Mouse (Mus musculus): ENCODE measurements around the gene Brinp2. TPM values are rescaled to one million over a fixed set of nuclear protein-coding genes. Genes with fewer than 3 reads are reported as not detected.

Brinp2 gene
- polyA plus RNA-seq, 1 experiment from 2014 or later, result 0.29 TPM

GRCm38 (mm10) chr1:158245486-158245885 lies 110.6 kb downstream of the Brinp2 start:
- 84% methylated on average over 8 of the region's 8 CpGs for WGBS
- Histone ChIP-seq H3K36me3 (no peaks in the 10 kb centered on the region), H3K4me2 (replicated peaks) (no peak overlapping the region), H3K9ac (no peak overlapping the region), H3K4me3 (no peak overlapping the region), H3K27ac (no peak overlapping the region), H3K27me3 (0 out of 2 replicates have a peak, but pooled peaks cover 3% of the 10 kb centered on the region), H3K9me3 (no peaks in the 10 kb centered on the region), H3K4me1 (no peaks in the 10 kb centered on the region)
- ATAC-seq (ENCODE audit: low FRiP score, low read depth), result no peak

- Histone ChIP-seq H3K4me1 (no peaks in the 10 kb centered on the region), H3K27me3 (no peaks in the 10 kb centered on the region), H3K9ac (no peak overlapping the region), H3K36me3 (no peaks in the 10 kb centered on the region), H3K4me3 (no peak overlapping the region), H3K4me2 (replicated peaks) (no peak overlapping the region), H3K9me3 (no peaks in the 10 kb centered on the region), H3K27ac (no peak overlapping the region)
- 92% methylated on average over 3 of the region's 3 CpGs for WGBS
- no peak for ATAC-seq (ENCODE audit: low FRiP score, low read depth)
Measured at GRCm38 (mm10) chr1:158244016-158244415, 112.1 kb downstream of the Brinp2 start.

- Histone ChIP-seq H3K27me3 (no peaks in the 10 kb centered on the region), H3K36me3 (no peaks in the 10 kb centered on the region), H3K4me3 (no peak overlapping the region), H3K9me3 (no peaks in the 10 kb centered on the region), H3K27ac (no peak overlapping the region), H3K9ac (no peak overlapping the region), H3K4me1 (no peaks in the 10 kb centered on the region), H3K4me2 (replicated peaks) (no peak overlapping the region)
- no peak for ATAC-seq (ENCODE audit: low FRiP score, low read depth)
- WGBS, result 86% methylated on average over 2 of the region's 2 CpGs
Measured at GRCm38 (mm10) chr1:158241848-158242556, 114.1 kb downstream of the Brinp2 start.

- no peaks in the 10 kb centered on the region for H3K9me3 ChIP-seq
- no peaks in the 10 kb centered on the region for H3K4me1 ChIP-seq
- no peaks in the 10 kb centered on the region for H3K27me3 ChIP-seq
- H3K4me3 ChIP-seq, result no peak overlapping the region
- no peak overlapping the region for H3K4me2 ChIP-seq (replicated peaks)
- WGBS, result 89% methylated on average over 2 of the region's 2 CpGs
- no peak for ATAC-seq (ENCODE audit: low FRiP score, low read depth)
- H3K27ac ChIP-seq, result no peak overlapping the region
- no peaks in the 10 kb centered on the region for H3K36me3 ChIP-seq
- H3K9ac ChIP-seq, result no peak overlapping the region
Measured at GRCm38 (mm10) chr1:158239841-158240240, 116.3 kb downstream of the Brinp2 start.

DNA sequence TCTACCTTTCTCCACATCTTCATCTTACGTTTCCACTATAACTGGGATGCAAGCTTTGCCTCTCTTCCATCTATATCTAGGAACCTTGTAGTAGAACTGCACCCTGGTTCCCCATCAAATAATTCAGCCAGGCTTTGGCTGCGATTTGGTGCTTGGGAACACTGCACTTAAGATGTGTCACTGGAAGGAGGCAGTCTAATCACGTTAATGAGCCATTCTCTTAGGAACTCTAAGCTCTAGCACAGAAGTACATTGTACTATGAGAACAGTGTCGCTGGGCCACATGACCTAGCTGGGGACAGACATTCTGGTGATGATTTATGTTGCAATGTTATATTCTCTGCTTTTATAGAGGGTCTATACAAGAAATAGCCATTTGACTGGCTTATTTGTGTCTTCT lies 117.4 kb downstream of the Brinp2 start:
- Histone ChIP-seq H3K36me3 (no peaks in the 10 kb centered on the region), H3K9ac (no peak overlapping the region), H3K27ac (no peak overlapping the region), H3K9me3 (no peaks in the 10 kb centered on the region), H3K4me3 (no peak overlapping the region), H3K27me3 (no peaks in the 10 kb centered on the region), H3K4me2 (replicated peaks) (no peak overlapping the region), H3K4me1 (no peaks in the 10 kb centered on the region)
- no peak for ATAC-seq (ENCODE audit: low FRiP score, low read depth)
- 67% methylated on average over 4 of the region's 4 CpGs for WGBS

DNA sequence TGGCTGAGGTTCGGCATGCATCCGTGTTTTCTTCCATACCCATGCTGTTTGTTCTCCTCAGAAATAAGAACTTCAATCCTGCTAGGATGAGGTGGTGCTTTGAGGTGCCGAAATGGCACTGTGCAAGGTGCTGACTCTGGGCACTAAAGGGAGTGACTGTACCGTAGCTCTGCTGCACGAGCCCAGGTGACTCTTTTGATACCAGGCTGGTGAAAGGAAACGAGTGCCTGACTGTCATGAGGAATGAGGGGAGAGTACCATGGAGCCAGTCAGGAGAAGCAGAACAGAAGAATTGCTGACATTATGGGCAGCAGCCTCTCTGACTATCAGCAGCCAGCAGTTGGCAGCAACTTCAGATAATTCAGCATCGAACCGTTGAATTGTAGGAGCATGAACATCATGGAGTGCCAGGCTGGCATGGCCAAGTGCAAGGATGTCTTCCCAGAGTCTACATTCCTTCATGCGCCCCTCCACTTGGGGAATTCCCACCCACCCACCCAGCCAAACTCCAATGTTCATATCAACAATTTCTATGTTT lies 127.4 kb downstream of the Brinp2 start:
- Histone ChIP-seq H3K27me3 (no peaks in the 10 kb centered on the region), H3K36me3 (no peaks in the 10 kb centered on the region), H3K9ac (no peak overlapping the region), H3K4me1 (peaks cover 7% of the 10 kb centered on the region; the same call in 1 of the 2 replicates), H3K9me3 (no peaks in the 10 kb centered on the region), H3K4me2 (replicated peaks) (no peak overlapping the region), H3K4me3 (no peak overlapping the region), H3K27ac (no peak overlapping the region)
- WGBS, result 89% methylated on average over 9 of the region's 9 CpGs
- ATAC-seq (ENCODE audit: low FRiP score, low read depth), result no peak

GRCm38 (mm10) chr1:158227239-158227638 lies 128.9 kb downstream of the Brinp2 start:
- Histone ChIP-seq H3K27me3 (no peaks in the 10 kb centered on the region), H3K4me2 (replicated peaks) (no peak overlapping the region), H3K36me3 (no peaks in the 10 kb centered on the region), H3K27ac (no peak overlapping the region), H3K9me3 (no peaks in the 10 kb centered on the region), H3K4me3 (no peak overlapping the region), H3K9ac (no peak overlapping the region), H3K4me1 (peaks cover 7% of the 10 kb centered on the region; the same call in 1 of the 2 replicates)
- WGBS, result 61% methylated on average over 2 of the region's 2 CpGs
- no peak; the same call in 1 of the 2 replicates for ATAC-seq (ENCODE audit: low FRiP score, low read depth)

DNA sequence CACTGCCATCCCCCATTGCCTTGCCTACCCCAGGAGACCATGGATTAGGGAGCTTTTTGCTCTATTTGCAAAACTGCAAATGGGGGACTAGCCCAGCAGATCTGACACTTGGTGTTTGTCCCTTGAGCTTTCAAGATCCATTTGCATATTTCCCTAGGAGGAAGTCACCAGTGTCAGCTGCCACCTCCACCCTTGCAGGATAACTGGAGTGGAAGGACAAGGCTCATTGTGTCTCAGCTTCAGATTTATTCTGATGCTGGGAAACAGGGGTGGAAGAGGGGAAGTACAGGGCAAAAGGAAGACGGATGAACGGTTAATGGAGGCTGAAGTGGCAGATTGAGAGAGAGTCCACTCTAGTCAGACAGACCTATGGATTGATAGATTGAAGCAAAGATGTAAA lies 129.4 kb downstream of the Brinp2 start:
- Histone ChIP-seq H3K9me3 (no peaks in the 10 kb centered on the region), H3K4me3 (no peak overlapping the region), H3K4me2 (replicated peaks) (no peak overlapping the region), H3K27ac (no peak overlapping the region), H3K9ac (no peak overlapping the region), H3K4me1 (peaks cover 7% of the 10 kb centered on the region; the same call in 1 of the 2 replicates), H3K36me3 (no peaks in the 10 kb centered on the region), H3K27me3 (no peaks in the 10 kb centered on the region)
- ATAC-seq (ENCODE audit: low FRiP score, low read depth), result no peak
- WGBS, result 65% methylated on average over 2 of the region's 2 CpGs

DNA sequence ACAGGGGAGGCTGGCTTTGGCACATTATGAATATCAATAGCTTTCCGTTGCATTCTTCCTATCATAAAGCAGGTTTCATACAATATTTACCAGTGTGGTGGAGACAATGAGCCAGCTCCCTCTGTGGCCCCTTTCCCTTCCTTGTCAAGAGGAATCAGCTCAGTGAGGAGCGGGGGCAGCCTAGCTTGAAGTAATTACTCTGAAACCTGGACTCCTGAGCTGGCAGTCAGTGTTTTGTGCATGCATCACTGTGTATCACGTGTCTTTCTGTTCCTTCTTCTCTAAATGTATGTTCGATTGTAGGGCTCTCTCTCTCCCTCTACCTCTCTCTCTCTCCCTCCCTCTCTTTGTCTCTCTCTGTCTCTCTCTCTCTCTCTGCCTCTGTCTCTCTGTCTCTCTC lies 135.1 kb downstream of the Brinp2 start:
- no peak for ATAC-seq (ENCODE audit: low FRiP score, low read depth)
- Histone ChIP-seq H3K27ac (no peak overlapping the region), H3K9ac (no peak overlapping the region), H3K4me2 (replicated peaks) (no peak overlapping the region), H3K36me3 (no peaks in the 10 kb centered on the region), H3K4me3 (no peak overlapping the region), H3K27me3 (no peaks in the 10 kb centered on the region), H3K9me3 (no peaks in the 10 kb centered on the region), H3K4me1 (peaks cover 7% of the 10 kb centered on the region; the same call in 1 of the 2 replicates)
- 68% methylated on average over 4 of the region's 4 CpGs for whole genome bisulfite sequencing

- no peak overlapping the region for H3K4me3 ChIP-seq
- no peak for ATAC-seq (ENCODE audit: low FRiP score, low read depth)
- no peaks in the 10 kb centered on the region for H3K27me3 ChIP-seq
- H3K27ac ChIP-seq, result no peak overlapping the region
- no peak overlapping the region for H3K4me2 ChIP-seq (replicated peaks)
- H3K9ac ChIP-seq, result no peak overlapping the region
- no peaks in the 10 kb centered on the region for H3K36me3 ChIP-seq
- WGBS, result 80% methylated on average over 4 of the region's 4 CpGs
- peaks cover 7% of the 10 kb centered on the region; the same call in 1 of the 2 replicates for H3K4me1 ChIP-seq
- no peaks in the 10 kb centered on the region for H3K9me3 ChIP-seq
Measured at GRCm38 (mm10) chr1:158220148-158220547, 136.0 kb downstream of the Brinp2 start.

- no peaks in the 10 kb centered on the region for H3K9me3 ChIP-seq
- no peak for ATAC-seq (ENCODE audit: low FRiP score, low read depth)
- H3K4me2 ChIP-seq (replicated peaks), result no peak overlapping the region
- no peak overlapping the region for H3K9ac ChIP-seq
- no peaks in the 10 kb centered on the region for H3K36me3 ChIP-seq
- H3K4me3 ChIP-seq, result no peak overlapping the region
- no peak overlapping the region for H3K27ac ChIP-seq
- peaks cover 15% of the 10 kb centered on the region for H3K4me1 ChIP-seq
- H3K27me3 ChIP-seq, result no peaks in the 10 kb centered on the region
- 80% methylated on average over 1 of the region's 1 CpGs for WGBS
Measured at GRCm38 (mm10) chr1:158218750-158219149, 137.4 kb downstream of the Brinp2 start.

DNA sequence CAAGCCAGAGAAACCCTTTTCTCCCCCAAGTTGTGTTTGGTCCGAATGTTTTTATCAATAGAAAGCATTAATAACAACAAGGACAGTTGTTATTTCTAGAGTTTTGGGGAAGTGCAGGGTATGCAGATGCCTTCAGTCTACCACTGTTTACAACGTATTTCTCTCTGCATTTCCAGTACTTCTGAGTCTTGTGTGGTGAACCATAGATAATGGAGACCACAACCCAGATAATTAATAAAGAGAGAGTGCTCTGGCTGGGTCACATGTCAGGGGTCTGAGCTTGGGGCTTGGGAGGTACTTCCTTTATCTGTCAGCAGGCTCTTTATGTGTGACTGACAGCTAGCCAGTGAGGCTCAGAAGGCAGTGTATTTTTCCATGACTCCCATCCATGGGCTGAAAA lies 137.8 kb downstream of the Brinp2 start:
- no peak for ATAC-seq (ENCODE audit: low FRiP score, low read depth)
- H3K9me3 ChIP-seq, result no peaks in the 10 kb centered on the region
- 65% methylated on average over 2 of the region's 2 CpGs for WGBS
- no peaks in the 10 kb centered on the region for H3K27me3 ChIP-seq
- no peak overlapping the region for H3K9ac ChIP-seq
- H3K27ac ChIP-seq, result no peak overlapping the region
- H3K4me1 ChIP-seq, result peaks cover 18% of the 10 kb centered on the region
- H3K4me3 ChIP-seq, result no peak overlapping the region
- no peak overlapping the region for H3K4me2 ChIP-seq (replicated peaks)
- no peaks in the 10 kb centered on the region for H3K36me3 ChIP-seq

DNA sequence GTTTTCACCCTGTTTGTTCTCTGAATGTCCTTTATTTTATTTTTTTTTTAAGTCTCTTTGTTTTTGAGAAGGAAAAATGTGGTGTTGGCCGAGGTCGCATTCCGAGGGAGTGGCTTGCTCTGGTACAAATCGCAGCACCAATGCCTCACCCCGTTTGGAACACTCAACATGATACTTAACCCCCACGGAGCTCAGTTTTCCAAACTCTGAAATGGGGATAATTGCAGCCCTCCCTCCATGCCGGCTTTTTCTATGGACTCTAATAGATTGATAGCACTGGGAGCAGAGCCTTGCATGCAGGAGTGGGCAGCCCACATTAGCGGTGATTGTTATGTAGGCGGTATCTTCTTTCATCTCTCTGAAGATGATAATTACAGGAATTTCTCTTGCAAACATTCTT lies 140.5 kb downstream of the Brinp2 start:
- H3K27me3 ChIP-seq, result no peaks in the 10 kb centered on the region
- no peak overlapping the region for H3K9ac ChIP-seq
- H3K4me2 ChIP-seq (replicated peaks), result no peak overlapping the region
- WGBS, result 63% methylated on average over 9 of the region's 9 CpGs
- H3K4me1 ChIP-seq, result peaks cover 13% of the 10 kb centered on the region
- H3K27ac ChIP-seq, result no peak overlapping the region
- H3K4me3 ChIP-seq, result no peak overlapping the region
- no peaks in the 10 kb centered on the region for H3K9me3 ChIP-seq
- H3K36me3 ChIP-seq, result no peaks in the 10 kb centered on the region
- no peak for ATAC-seq (ENCODE audit: low FRiP score, low read depth)

All from limb, embryonic 13.5 days (tissue).